Mouse (Mus musculus) forebrain, embryonic 14.5 days (tissue): ENCODE data around the gene Myo5a. TPM values are rescaled to one million over a fixed set of nuclear protein-coding genes. Genes with fewer than 3 reads are reported as not detected.

ENCODE experiments used
- ATAC-seq: fragments of 200-750 bp; cut with Nextera tagmentation; 2 replicates; pipeline ENCODE4 v1.8.0; 2017; ENCODE audit warnings: mild to moderate bottlenecking, moderate library complexity
- DNase-seq: peaks from one replicate; pipeline ENCODE4 v3.0.0-alpha.2; 2015; ENCODE audit warnings: low spot score
- H3K27ac ChIP-seq: fragments of 300-500 bp; sonication (generic); 2 replicates; pipeline ENCODE4 v1.5.1; 2014; ENCODE audit warnings: low read depth, mild to moderate bottlenecking, control low read depth, low read length, moderate library complexity
- H3K27me3 ChIP-seq: fragments of 300-500 bp; sonication (generic); replicated peaks from 2 replicates; pipeline ENCODE4 v1.6.1; 2014; ENCODE audit warnings: low read length, control low read depth, mixed read lengths; ENCODE audit not compliant: control insufficient read depth, insufficient read depth
- H3K36me3 ChIP-seq: fragments of 300-500 bp; sonication (generic); 2 replicates; pipeline ENCODE4 v1.6.1; 2014; ENCODE audit warnings: low read length, control low read depth; ENCODE audit not compliant: control insufficient read depth, insufficient read depth
- H3K4me1 ChIP-seq: fragments of 300-500 bp; sonication (generic); 2 replicates; pipeline ENCODE4 v1.6.1; 2014; ENCODE audit warnings: antibody characterized with exemption, low read length, control low read depth; ENCODE audit not compliant: control insufficient read depth, insufficient read depth
- H3K4me2 ChIP-seq: fragments of 300-500 bp; sonication (generic); 2 replicates; pipeline ENCODE4 v1.6.1; 2014; ENCODE audit warnings: mild to moderate bottlenecking, control low read depth, low read length
- H3K4me3 ChIP-seq: fragments of 300-500 bp; sonication (generic); 2 replicates; pipeline ENCODE4 v1.5.1; 2014; ENCODE audit warnings: low read depth, low read length, control low read depth
- H3K9ac ChIP-seq: fragments of 300-500 bp; sonication (generic); 2 replicates; pipeline ENCODE4 v1.6.1; 2014; ENCODE audit warnings: mild to moderate bottlenecking, low read length, control low read depth, moderate library complexity
- H3K9me3 ChIP-seq: fragments of 300-500 bp; sonication (generic); replicated peaks from 2 replicates; pipeline ENCODE4 v1.6.1; 2016; ENCODE audit warnings: low read length, control low read depth, mixed read lengths; ENCODE audit not compliant: control insufficient read depth
- WGBS: fragments of 180-500 bp; shearing (Covaris S2); extraction: QIAGEN DNeasy Blood & Tissue Kit; methylation state at CpG from one replicate; pipeline ENCODE4 v1.1.7; 2014; 5-methylcytosine and 5-hydroxymethylcytosine counted together
- polyA plus RNA-seq: library from polyadenylated mRNA; unstranded; fragments of >200 nt; fragmentation: Nextera tagmentation; extraction: Ambion mirVana; gene quantifications from 2 replicates; pipeline ENCODE4 v1.2.1, GENCODE M21; 2014

Myo5a gene
- polyA plus RNA-seq, 1 experiment from 2014 or later = 23.9 TPM

- H3K27ac ChIP-seq = no peak overlapping the region
- H3K4me3 ChIP-seq = no peak overlapping the region
- H3K9me3 ChIP-seq = no peaks in the 10 kb centered on the region
- no peak overlapping the region for H3K9ac ChIP-seq
- H3K27me3 ChIP-seq = no peaks in the 10 kb centered on the region
- H3K36me3 ChIP-seq = peaks cover 59% of the 10 kb centered on the region
- DNase-seq (no peak), ATAC-seq (no peak)
- no peak overlapping the region for H3K4me2 ChIP-seq
- no peaks in the 10 kb centered on the region for H3K4me1 ChIP-seq
- 97% methylated on average over 2 of the region's 2 CpGs for WGBS
These were observed 131.2 kb downstream of the Myo5a start for GRCm38 (mm10) chr9:75202036-75202435.

- H3K4me1 ChIP-seq = no peaks in the 10 kb centered on the region
- peaks cover 53% of the 10 kb centered on the region for H3K36me3 ChIP-seq
- H3K9me3 ChIP-seq = no peaks in the 10 kb centered on the region
- H3K27me3 ChIP-seq = no peaks in the 10 kb centered on the region
- no peak for ATAC-seq
- no peak overlapping the region for H3K4me3 ChIP-seq
- H3K4me2 ChIP-seq = no peak overlapping the region
- 91% methylated on average over 1 of the region's 1 CpGs for WGBS
- no peak overlapping the region for H3K27ac ChIP-seq
- no peak overlapping the region for H3K9ac ChIP-seq
- no peak for DNase-seq
These were observed 138.4 kb downstream of the Myo5a start for GRCm38 (mm10) chr9:75209246-75209645.

- Histone ChIP-seq H3K9me3 (no peaks in the 10 kb centered on the region), H3K27me3 (no peaks in the 10 kb centered on the region), H3K4me3 (no peak overlapping the region), H3K27ac (no peak overlapping the region), H3K9ac (no peak overlapping the region), H3K4me2 (no peak overlapping the region), H3K36me3 (peaks cover 53% of the 10 kb centered on the region), H3K4me1 (no peaks in the 10 kb centered on the region)
- ATAC-seq (no peak), DNase-seq (no peak)
- WGBS = 78% methylated on average over 2 of the region's 2 CpGs
These were observed 139.5 kb downstream of the Myo5a start for GRCm38 (mm10) chr9:75210269-75210668.

- ATAC-seq (peak; percentile 48; the same call in 1 of the 2 replicates), DNase-seq (peak; percentile 44)
- no peak overlapping the region for H3K9ac ChIP-seq
- H3K36me3 ChIP-seq = peaks cover 76% of the 10 kb centered on the region
- H3K4me3 ChIP-seq = no peak overlapping the region
- 81% methylated on average over 11 of the region's 11 CpGs for WGBS
- no peak overlapping the region for H3K27ac ChIP-seq
- no peaks in the 10 kb centered on the region for H3K4me1 ChIP-seq
- no peak overlapping the region for H3K4me2 ChIP-seq
- no peaks in the 10 kb centered on the region for H3K27me3 ChIP-seq
- H3K9me3 ChIP-seq = no peaks in the 10 kb centered on the region
These were observed 144.1 kb downstream of the Myo5a start for GRCm38 (mm10) chr9:75214743-75215413.

- no peaks in the 10 kb centered on the region for H3K27me3 ChIP-seq
- 80% methylated on average over 5 of the region's 5 CpGs for WGBS
- DNase-seq = no peak
- no peak for ATAC-seq
- H3K4me3 ChIP-seq = no peak overlapping the region
- no peak overlapping the region for H3K27ac ChIP-seq
- H3K9me3 ChIP-seq = no peaks in the 10 kb centered on the region
- peaks cover 47% of the 10 kb centered on the region for H3K36me3 ChIP-seq
- no peak overlapping the region for H3K4me2 ChIP-seq
- H3K9ac ChIP-seq = no peak overlapping the region
- H3K4me1 ChIP-seq = no peaks in the 10 kb centered on the region
These were observed 149.1 kb downstream of the Myo5a start for GRCm38 (mm10) chr9:75219942-75220341.

- DNase-seq (no peak), ATAC-seq (no peak)
- Histone ChIP-seq H3K4me1 (no peaks in the 10 kb centered on the region), H3K9me3 (no peaks in the 10 kb centered on the region), H3K4me2 (no peak overlapping the region), H3K27ac (no peak overlapping the region), H3K9ac (no peak overlapping the region), H3K36me3 (peaks cover 31% of the 10 kb centered on the region), H3K4me3 (no peak overlapping the region), H3K27me3 (no peaks in the 10 kb centered on the region)
- 68% methylated on average over 10 of the region's 10 CpGs for WGBS
These were observed 150.8 kb downstream of the Myo5a start for GRCm38 (mm10) chr9:75221420-75222287.

- peaks cover 24% of the 10 kb centered on the region; the same call in 1 of the 2 replicates for H3K27me3 ChIP-seq
- peak; percentile 46; the same call in 1 of the 2 replicates for ATAC-seq
- no peaks in the 10 kb centered on the region for H3K36me3 ChIP-seq
- 2% methylated on average over 47 of the region's 48 CpGs for WGBS
- H3K4me3 ChIP-seq = peak within 1 kb of the TSS; percentile 29
- H3K4me1 ChIP-seq = peaks cover 6% of the 10 kb centered on the region
- H3K4me2 ChIP-seq = peak within 1 kb of the TSS; percentile 59
- peak; percentile 29 for DNase-seq
- H3K27ac ChIP-seq = no peak within 1 kb of the TSS
- H3K9ac ChIP-seq = peak within 1 kb of the TSS; percentile 46
- H3K9me3 ChIP-seq = no peaks in the 10 kb centered on the region
These were observed 161.3 kb downstream of the Myo5a start, which contains the start of gene Myo5c for GRCm38 (mm10) chr9:75231841-75232746. Gene Myo5c (plus strand): TSS chr9:75232020.

GRCm38 (mm10) chr9:75232860-75233259 is 162.0 kb downstream of the Myo5a start:
- H3K27me3 ChIP-seq = peaks cover 24% of the 10 kb centered on the region; the same call in 1 of the 2 replicates
- ATAC-seq (no peak), DNase-seq (no peak)
- WGBS = 12% methylated on average over 8 of the region's 8 CpGs
- H3K4me1 ChIP-seq = peaks cover 6% of the 10 kb centered on the region
- no peak overlapping the region for H3K4me3 ChIP-seq
- no peaks in the 10 kb centered on the region for H3K36me3 ChIP-seq
- no peak overlapping the region for H3K27ac ChIP-seq
- H3K4me2 ChIP-seq = no peak overlapping the region
- H3K9ac ChIP-seq = no peak overlapping the region
- no peaks in the 10 kb centered on the region for H3K9me3 ChIP-seq
